Mouse (Mus musculus): Measurements from ENCODE around the gene Gm45837.

Gm45837 gene

DNA sequence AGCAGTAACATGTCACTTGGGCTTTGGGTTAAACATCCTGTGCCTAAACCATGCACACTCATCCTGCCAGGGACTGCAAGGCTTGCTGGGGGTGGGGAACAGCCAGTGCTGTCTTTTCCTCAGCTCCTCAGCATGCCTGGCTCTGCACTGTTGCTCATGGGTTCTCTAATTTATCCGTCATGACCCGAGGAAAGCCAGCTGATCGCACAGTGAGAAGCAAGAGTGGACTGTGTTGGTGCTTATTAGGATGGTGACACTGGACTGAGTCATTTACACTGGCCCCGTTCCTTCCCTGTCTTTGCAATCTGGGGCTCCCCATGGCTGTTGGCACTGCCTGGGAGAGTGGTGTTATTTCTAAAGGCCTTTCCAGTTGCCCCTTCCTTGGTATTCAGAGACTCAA lies 33.5 kb downstream of the Gm45837 start:
- no peak for DNase-seq (ENCODE audit: low spot score)

DNA sequence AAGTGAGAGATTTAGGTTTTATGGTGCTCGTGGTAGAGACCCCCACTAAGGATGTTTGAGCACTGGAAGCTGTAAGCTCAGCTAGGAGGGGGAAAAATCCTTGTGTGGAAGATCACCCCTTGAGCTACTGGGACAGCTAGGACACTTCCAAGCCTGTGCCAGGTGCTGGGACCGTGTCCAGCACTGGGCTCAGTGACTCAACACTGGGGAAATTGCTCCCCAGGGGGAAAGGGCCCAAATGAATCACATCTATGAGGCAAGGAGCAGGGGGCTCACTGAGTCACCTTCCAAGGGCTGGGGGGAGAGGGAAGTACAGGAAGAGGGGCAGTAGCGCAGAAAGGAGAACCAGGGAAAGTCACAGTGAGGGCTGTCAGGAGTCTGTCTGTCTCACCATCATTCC lies 39.2 kb downstream of the Gm45837 start:
- DNase-seq (ENCODE audit: low spot score) = no peak

DNA sequence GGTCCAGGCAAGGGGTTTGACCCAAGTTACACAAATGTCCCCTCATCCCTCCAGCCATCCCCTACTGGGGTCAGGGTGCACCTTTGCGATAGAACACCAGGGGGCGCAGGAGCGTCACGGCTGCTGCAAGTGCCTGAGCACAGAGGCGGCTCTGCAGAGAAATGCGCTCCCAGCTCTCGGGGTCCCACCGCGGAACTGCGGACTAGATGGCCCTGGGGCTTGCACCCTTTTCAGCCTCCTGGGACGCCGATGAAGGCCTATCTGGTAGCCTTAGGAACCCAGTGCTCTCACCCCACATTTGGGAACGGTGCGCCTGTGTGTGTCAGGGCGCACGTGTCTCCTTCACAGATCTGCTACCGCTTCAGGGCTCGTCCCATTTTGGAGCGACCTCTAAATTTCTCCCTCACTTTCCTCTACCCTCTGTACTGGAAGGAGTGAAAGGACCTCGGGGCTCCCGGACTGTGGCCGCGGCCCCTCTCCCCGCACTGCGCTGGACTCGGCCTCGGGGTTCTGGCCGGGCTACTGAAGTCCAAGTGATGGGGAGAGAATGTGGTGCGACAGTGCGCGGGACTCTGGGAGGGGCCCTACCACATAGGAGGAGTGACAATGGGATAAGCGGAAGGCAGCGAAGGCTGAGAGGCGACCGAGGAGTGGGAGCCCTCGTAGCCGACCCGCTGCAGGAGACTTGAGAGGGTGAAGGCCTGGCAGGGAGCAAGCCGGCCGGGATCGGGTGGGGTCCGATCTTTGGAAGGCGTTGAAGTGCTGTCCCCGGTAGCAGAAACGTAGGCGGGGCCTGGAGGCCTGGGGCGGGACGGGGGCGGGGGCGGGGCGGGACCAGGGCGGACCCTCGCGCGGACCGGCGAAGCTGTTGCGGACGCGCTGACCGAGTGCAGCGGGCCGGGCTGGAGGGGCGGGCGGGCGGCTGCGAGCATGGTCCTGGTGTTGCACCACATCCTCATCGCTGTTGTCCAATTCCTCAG lies 40.0 kb downstream of the Gm45837 start:
- DNase-seq (ENCODE audit: low spot score) = peak; percentile 91

DNA sequence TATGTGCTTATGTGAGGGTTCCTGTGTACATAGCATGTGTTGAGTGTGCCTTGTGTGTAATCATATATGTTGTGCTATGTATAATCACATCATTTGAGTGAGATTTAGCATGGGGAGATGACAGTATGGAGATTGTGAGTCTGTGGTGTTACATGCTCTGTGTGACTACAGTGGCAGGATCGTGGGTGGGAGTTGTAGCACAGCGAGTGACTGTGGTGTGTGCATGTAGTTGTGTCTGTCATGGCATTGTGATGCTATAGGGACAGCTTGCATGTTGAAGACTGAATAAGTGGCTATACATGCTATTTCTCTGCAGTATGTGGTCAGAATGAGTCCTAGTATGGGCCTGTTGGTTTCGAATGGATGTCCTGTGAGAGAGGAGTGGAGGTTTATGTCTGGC lies 42.0 kb downstream of the Gm45837 start:
- DNase-seq (ENCODE audit: low spot score) = no peak

- no peak for DNase-seq (ENCODE audit: low spot score)
Measured at GRCm38 (mm10) chr7:101453296-101453695, 42.6 kb downstream of the Gm45837 start.

- DNase-seq (ENCODE audit: low spot score) = no peak
Measured at GRCm38 (mm10) chr7:101453725-101454124, 43.0 kb downstream of the Gm45837 start.

DNA sequence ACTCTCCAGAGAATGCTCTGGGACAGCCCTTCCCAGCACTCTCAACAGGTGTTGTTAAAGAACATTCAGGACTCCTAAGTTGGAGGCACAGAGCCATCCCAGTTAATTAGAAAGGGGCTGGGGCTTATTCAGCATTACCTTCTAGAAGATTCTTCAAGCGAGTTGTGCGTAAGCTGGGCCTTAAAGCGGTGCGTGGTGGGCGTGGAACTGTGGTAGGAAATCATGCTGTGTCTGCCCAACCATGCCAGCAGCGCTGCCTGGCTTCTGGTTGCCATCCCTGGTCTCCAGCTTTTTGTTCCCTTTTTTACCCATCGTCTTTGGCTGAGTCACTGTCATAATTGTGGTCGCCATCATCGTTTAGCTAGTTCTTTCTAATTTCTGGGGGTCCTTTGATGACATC lies 43.8 kb downstream of the Gm45837 start:
- DNase-seq (ENCODE audit: low spot score) = no peak

DNA sequence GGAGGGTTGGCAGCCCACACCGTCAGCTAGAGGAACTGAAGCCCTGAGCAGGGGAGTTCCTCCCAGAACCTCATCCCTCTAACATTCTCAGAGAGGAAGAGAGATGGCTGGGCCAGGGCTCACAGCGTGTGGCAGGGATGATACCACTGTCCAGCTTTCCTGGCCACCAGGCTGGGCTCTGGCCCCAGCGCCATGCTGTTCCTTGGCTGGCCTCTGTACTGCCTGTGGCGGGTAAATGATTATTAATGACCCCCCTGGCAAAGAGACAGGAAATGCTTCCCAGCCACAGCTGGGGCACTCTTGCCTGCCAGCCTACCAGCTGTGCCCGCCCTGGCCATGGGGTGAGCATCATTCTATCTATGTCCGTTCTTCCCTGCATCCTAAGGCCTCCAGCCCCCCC lies 44.5 kb downstream of the Gm45837 start:
- no peak for DNase-seq (ENCODE audit: low spot score)

- no peak for DNase-seq (ENCODE audit: low spot score)
Measured at GRCm38 (mm10) chr7:101456318-101456717, 45.6 kb downstream of the Gm45837 start.

- no peak for DNase-seq (ENCODE audit: low spot score)
Measured at GRCm38 (mm10) chr7:101456789-101457188, 46.1 kb downstream of the Gm45837 start.

DNA sequence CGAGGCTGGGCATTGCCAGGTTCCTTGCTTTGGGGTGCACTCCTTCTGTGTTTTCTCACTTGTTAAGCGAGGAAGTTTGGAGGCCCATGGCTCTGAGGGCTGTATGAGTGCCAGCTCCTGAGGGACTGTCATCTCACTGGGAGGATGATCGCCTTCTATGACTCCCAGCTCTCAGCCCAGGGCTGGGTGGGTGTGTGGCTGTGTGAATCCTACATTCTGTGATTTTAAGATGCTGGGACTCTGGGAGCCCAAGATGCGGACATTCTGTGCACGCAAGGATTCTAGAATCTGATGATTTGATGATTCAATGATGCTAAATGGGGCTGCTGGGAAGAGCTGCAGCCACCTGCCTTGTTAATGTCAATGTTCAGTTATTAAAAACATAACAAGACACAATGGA lies 46.6 kb downstream of the Gm45837 start:
- DNase-seq (ENCODE audit: low spot score) = no peak

GRCm38 (mm10) chr7:101457801-101458200 lies 47.1 kb downstream of the Gm45837 start:
- no peak for DNase-seq (ENCODE audit: low spot score)

DNA sequence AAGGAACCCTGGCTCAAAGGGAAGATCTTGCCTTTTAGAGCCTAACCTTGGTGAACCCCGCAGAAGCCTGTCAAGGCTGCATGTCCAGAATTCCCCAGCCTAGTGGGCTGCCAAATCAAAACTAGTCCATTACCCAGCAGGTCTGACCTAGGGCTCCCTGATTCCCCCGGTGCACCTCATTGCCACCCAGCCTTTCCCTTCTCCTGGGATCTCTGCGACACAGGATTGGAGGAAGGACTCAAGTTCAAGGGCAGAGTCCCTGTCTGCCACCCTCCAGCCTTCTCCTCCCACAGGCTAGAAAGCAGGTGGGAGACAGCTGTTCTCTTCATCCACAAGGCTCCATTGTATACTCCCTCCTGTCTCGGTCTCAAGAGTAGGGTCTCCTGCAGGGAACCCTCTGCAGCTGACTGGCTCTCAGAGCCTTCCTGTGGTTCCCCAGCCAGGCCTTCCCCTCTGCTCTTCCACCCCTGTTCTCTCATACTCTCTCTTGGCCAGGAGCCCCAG lies 47.6 kb downstream of the Gm45837 start:
- DNase-seq (ENCODE audit: low spot score) = no peak

DNA sequence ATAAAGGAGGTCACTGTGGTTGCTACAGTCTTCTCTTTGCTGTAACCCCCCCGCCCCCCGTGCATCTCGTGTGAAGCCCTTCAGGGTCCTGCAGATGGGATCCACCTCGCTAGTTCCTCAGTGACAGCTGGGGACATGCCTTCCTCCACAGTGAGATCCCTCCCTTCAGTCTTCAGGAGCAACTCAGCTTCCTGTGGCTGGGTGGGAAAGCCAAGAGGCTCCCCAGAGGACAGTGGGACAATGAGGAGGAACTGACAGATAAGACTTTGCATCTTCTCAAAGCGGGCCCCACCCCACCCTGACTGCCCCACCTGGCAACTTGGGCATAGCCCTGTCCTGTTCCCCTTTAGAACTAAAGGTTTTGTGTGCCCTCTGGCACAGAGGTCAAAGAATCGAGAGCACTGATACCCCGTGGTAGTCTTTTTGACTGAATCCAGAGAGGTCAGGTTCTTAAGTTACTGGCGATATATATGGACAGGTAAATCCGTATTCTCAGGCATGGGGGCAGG lies 48.7 kb downstream of the Gm45837 start:
- DNase-seq (ENCODE audit: low spot score) = no peak

DNA sequence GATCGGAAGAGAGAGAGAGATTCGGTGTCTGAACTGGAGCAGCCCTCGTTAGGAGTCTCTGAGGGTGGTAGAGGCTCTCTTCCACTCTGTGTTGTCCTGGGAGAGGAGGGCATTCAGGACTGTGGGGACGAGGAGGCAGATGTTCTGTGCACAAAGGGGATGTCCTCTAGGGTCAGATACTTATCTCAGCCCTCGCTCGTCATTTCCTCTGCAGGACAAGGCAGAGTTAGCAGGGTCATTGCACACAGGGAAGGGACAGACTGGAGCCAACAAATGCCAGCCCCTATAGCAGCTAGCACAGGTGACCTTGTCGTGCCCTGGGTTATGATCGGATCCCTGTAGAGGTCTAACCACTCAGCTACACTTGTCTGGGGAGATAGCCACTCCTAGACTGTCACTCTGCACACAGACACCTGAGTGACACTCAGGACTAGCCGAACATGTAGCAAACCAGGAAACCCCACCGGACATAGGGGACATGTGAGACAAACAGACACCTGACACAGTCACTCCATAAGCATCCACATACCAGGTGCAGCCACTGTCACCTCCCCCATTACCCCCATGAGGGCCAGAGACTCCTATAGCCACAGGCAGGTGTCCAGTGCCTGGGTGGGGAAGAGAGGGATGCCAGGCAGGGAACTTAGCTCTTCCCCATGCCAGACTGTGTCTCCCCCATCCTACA lies 49.4 kb downstream of the Gm45837 start:
- no peak for DNase-seq (ENCODE audit: low spot score)

DNA sequence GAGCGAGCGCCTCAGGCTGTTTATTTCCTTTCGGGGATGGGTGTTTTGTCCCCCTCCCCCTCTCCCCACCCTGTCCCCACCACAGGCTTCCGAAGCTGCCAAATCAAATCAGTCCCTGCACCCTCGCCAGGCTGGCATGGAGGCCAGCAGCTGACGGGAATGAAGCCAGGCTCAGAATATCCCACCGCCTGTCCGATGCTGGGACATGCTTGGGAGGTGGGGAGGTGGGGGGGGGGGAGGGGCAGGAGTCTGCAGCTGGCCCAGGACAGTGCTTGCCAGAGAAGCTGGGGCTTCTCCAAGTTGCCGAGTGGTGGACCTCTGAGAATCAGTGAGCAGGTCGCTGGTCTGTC lies 49.9 kb downstream of the Gm45837 start:
- DNase-seq (ENCODE audit: low spot score) = no peak

- DNase-seq (ENCODE audit: low spot score) = no peak
Measured at GRCm38 (mm10) chr7:101461571-101461970, 50.9 kb downstream of the Gm45837 start.

GRCm38 (mm10) chr7:101462327-101463068 lies 51.8 kb downstream of the Gm45837 start:
- no peak for DNase-seq (ENCODE audit: low spot score)

- DNase-seq (ENCODE audit: low spot score) = no peak
Measured at GRCm38 (mm10) chr7:101463665-101464271, 53.1 kb downstream of the Gm45837 start.

- DNase-seq (ENCODE audit: low spot score) = no peak
Measured at GRCm38 (mm10) chr7:101464927-101465326, 54.2 kb downstream of the Gm45837 start.

DNA sequence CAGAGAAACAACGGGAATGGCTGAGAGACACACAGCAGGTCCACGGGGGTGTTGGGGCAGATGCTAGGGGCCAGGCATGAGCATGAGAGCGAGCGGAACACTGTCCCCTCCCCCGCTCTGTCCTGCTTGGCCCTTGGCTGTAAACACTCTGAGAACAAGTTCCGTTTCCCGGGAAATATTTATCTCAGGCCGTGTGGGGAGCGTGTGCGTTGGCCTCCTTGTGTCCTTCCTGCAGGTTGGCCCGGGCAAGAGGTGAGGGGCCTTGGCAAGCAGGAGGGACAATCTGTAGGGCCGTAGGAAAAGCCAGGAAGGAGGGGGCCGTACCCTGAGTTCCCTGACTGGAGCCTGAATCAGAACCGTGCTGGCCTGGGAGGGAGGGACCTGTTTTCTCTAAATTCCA lies 54.7 kb downstream of the Gm45837 start:
- DNase-seq (ENCODE audit: low spot score) = no peak

All from ovary, postnatal 10 days (tissue).